Mouse (Mus musculus) olfactory bulb, adult 2 months (tissue): ENCODE results near the gene Tigit.

Source experiments
- CTCF ChIP-seq: fragments of 200-500 bp; IDR thresholded peaks from 2 replicates; pipeline ENCODE4 v1.5.1; 2012; ENCODE audit warnings: low read depth, mild to moderate bottlenecking, low read length, moderate library complexity; ENCODE audit not compliant: insufficient read depth
- POLR2A ChIP-seq: fragments of 200-500 bp; IDR thresholded peaks from 2 replicates; pipeline ENCODE4 v1.6.1; 2012; ENCODE audit warnings: mild to moderate bottlenecking, low read depth, low read length, moderate library complexity; ENCODE audit not compliant: insufficient read depth

GRCm38 (mm10) chr16:43645879-43646278 is 18.1 kb downstream of the Tigit start:
- no peak for TF ChIP-seq CTCF
- no peak for TF ChIP-seq POLR2A
